Mouse (Mus musculus) brain, embryonic 14.5 days (tissue): ENCODE measurements around the gene Gdpd5. TPM values are rescaled to one million over a fixed set of nuclear protein-coding genes. Genes with fewer than 3 reads are reported as not detected.
"Not testable (repeated sequence)": the region's sequence is repeated elsewhere in the genome, so short reads cannot be mapped to it uniquely, and the experiment has no call there.

ENCODE experiments used
- DNase-seq: peaks from one replicate; pipeline ENCODE4 v3.0.0-alpha.2; 2011; ENCODE audit warnings: low read depth
- CTCF ChIP-seq: fragments of 200-500 bp; IDR thresholded peaks from 2 replicates; pipeline ENCODE4 v1.5.1; 2012; ENCODE audit warnings: inconsistent platforms, mild to moderate bottlenecking, moderate library complexity, borderline replicate concordance; ENCODE audit not compliant: insufficient read depth, insufficient read length; ENCODE audit errors: extremely low read depth
- POLR2A ChIP-seq: fragments of 200-500 bp; IDR thresholded peaks from 2 replicates; pipeline ENCODE4 v1.6.1; 2012; ENCODE audit warnings: mild to moderate bottlenecking, inconsistent platforms, borderline replicate concordance; ENCODE audit not compliant: poor library complexity, insufficient read depth, insufficient read length, severe bottlenecking; ENCODE audit errors: extremely low read depth
- polyA plus RNA-seq: library from polyadenylated mRNA; depleted of rRNA; stranded (reverse); fragments of >200 nt; gene quantifications from 2 replicates; pipeline ENCODE4 v1.2.3, GENCODE M21; 2012; rRNA removed

Gdpd5 gene
- polyA plus RNA-seq, 1 experiment, result 70.2 TPM

DNA sequence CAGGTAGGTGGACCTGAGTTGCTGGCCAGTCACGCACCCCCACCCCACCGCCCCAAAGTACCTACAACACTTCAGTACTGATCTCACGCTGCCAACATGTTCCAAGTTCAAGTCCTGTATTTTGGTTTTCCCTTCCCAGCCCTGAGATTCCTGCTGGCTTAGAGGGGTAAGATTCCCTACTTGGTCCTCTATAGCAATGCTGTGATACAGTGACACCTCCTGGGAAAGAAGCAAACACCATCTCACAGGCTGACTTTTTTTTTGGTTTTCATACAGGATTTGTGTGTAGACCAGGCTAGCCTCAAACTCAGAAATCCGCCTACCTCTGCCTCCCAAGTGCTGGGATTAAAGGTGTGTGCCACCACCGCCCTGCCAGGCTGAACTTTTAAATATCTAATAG, 96.0 kb downstream of the Gdpd5 start:
- DNase-seq, result no peak
- TF ChIP-seq POLR2A (no peak), CTCF (no peak)

DNA sequence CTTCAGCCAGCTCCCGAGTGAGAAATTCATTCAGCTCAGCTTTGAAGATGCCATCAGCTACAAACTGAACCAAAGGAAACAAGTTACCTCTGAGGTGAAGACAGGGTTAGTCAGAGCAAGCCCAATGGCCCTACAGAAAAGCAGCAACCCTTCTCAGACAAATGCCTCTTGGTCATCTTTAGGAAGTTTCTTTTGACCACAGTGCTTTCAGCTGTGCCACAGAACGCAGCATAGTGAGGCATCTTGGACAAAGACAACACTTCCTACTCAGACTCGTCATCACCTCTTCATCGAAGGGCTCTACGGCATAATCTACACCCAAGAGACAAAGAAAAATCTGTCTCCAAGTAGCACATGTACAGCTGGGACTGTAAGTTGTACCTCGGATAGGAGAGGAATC, 101.4 kb downstream of the Gdpd5 start:
- no peak for DNase-seq
- TF ChIP-seq POLR2A (no peak), CTCF (no peak)

DNA sequence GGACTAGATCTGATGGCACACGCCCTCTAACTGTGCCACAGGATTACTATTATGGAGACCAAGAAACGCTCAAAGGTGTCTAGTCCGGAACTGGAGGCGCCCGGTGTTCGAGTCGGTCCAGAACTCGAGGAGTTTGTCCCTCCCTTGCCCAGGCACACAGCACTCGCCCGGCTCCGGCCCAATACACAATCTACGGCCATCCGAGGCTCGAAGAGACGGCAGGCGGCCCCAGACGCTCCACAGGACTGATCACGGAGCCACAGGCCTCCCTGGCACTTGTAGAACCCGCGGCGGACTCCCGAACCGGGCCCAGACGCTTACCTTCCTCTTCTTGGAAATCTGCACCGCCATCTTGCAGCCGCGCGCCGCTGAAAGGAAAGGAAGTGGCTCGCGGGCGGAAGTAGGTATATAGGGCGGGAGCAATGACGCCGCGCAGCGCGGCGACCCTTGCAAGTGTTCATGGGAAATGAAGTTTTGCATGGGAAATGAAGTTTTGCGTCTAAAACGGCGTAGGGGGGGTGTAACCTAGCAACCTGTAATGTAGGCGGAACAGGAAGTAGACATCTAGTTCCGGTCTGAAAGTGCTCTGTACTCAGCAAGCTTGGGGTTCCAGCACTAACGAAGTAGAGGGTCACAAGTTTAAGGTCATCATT, 102.2 kb downstream of the Gdpd5 start, which contains the start of gene Rps3:
Gene Rps3 (minus strand): TSS at position 468 of the 653 bp plus-strand sequence.
- peak; percentile 100 for DNase-seq
- TF ChIP-seq POLR2A (peak; percentile 76; the same call in 1 of the 2 replicates), CTCF (no peak)

DNA sequence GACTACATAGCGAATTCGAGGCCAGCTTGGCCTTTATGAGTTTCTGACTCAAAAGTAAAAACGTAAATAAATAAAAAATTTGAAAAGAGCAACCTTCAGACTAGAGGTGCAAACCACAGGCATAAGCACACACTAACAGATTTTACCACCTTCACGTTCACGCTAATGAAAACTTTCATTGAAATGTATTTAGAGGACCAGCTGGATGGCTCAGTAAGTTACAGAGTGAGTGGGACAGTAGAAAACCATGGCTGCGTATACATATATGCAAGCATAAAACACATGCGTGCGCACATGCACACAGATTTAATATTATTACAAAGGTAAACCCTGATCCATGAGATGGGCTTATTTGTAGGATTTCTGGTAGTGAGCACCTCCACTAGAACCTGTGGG, 102.7 kb downstream of the Gdpd5 start:
- DNase-seq, result no peak
- TF ChIP-seq CTCF (no peak), POLR2A (no peak)

DNA sequence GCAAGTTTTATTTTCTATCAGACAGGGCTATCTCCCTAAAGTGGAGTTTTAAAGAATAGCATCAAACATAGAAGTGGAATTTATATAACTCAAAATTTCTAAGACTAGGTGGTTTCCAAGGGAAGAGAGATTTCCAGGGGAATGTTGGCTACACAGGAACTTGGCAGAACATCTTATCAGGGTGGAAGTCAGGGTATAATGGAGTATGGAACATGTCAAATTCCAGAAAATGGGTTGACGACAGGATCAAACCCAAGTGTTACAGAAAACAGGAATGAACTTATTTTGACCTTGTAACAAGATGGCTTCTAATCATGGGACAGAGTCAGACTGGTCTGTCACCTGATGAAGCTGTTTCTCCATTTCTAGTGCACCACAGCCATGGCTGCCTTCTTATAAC, 103.5 kb downstream of the Gdpd5 start:
- DNase-seq, result no peak
- no peak for TF ChIP-seq POLR2A
- TF ChIP-seq CTCF, result no peak

DNA sequence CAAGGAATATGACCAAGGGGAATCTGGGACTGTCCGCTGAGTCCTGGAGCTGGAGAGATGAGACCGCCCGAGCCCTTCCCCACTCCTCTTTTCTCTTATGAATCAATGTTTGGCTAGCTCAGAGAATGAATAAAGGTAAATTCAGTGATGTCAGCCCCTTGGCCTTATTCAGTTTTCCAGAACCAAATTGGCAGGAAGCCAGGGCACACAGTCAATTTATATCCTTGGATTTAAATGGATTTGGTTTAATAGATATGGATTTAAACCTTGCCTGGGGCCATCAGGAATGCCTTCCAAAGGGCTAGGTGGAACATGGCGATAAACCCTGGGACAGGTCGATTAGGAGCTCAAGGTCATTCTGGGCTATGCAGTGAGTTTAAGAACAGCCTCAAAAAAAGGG, 108.5 kb downstream of the Gdpd5 start:
- TF ChIP-seq POLR2A (no peak), CTCF (no peak)
- peak; percentile 25 for DNase-seq

DNA sequence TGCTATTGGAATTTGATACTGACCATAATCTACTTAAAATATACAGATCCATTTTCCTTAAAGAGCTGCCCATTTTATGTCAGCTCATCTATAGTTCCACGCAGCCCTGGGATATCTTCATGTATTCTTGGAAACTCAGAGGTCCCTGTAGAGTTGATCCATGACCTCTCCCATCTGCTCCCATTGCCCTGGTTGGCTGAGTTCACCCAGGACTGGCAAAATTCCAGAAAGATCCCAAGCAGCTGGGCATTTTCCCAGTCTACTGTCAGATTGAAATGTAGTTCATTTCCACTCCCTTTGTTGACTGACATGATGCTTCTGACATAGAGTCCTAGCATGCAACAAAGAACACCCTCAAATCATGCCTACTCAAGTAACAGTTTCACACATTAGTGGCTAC, 117.9 kb downstream of the Gdpd5 start:
- DNase-seq, result no peak

DNA sequence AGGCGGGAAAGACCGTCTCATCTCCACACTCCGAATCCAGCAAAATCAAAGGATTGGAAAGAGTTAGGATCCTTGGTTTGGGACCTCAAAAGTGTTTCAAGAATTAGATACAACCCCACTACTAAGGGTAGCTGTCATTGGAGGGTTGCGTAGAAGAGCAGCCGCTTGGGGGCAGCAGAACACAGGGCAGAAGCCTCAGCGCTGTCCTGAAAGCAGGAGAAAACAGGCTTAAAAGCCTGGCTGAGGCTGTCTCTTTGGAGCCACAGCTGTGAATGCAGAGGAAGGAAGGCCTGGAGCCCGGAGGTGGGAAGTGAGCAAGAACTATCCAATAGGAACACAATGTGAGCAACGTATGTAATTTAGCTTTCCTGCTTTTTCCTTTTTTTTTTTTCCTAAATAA, 119.0 kb downstream of the Gdpd5 start:
- no peak for TF ChIP-seq POLR2A
- peak; percentile 96 for TF ChIP-seq CTCF
- peak; percentile 93 for DNase-seq

More for the DNA sequence above, 117.9 kb downstream of the Gdpd5 start:
- no peak for TF ChIP-seq CTCF
- no peak for TF ChIP-seq POLR2A

DNA sequence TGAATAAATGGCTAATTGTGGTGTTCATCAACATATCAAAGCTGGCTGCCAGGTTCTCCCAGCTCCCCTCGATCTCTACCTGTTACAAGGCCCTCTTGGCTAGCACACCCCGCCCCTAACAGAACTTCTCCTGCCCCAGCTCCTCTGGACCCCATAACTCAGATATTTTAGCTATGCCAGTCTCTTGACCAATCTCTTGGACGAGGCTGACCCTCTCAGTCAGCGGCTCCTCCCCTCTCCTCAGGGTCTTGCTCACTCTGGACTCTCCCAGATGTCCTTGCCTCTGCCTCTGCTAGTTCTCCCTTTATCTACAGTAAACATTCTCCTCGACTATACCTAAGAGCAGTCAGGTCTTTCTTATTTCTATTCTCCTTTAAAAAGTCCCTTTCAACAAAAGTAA, 119.4 kb downstream of the Gdpd5 start:
- TF ChIP-seq CTCF (no peak), POLR2A (no peak)

DNA sequence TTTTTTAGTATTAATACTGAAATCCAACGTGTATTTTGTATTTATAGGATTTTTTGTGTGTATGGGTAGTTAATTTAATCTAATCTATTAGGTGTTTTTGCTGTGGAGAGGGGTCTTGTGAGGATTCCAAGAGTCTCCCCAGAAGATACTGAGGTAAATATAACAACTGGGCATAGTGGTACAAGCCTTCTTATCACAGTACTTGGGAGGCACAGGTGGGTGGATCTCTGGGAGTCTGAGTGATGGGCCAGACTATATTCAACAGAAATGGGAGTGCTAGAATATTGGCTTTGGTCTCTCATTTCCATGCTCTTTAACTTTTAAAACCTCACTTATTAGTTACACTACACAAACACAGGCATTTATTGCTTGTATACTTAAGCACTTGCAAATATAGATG, 119.9 kb downstream of the Gdpd5 start:
- TF ChIP-seq CTCF, result no peak
- TF ChIP-seq POLR2A, result no peak
- no peak for DNase-seq

More for the DNA sequence above, 119.4 kb downstream of the Gdpd5 start:
- no peak for DNase-seq

DNA sequence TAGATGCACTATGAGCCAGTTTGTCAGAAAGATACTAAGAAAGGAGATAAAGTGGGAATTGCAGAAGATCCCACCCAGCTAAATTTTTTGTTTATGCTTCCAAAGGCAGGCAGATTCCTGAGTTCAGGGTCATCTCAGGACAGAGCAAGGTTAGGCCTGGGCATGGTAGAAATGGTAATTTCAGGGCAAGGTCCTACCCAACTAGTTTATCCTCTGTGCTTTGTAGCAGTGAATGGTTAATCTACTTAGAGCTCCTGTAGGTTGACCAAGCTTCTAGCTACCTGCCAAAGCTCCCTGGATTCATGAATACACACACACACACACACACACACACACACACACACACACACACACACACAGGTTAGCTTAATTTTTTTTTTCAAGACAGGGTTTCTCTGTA, 123.3 kb downstream of the Gdpd5 start:
- DNase-seq, result no peak
- TF ChIP-seq CTCF (no peak), POLR2A (no peak)

DNA sequence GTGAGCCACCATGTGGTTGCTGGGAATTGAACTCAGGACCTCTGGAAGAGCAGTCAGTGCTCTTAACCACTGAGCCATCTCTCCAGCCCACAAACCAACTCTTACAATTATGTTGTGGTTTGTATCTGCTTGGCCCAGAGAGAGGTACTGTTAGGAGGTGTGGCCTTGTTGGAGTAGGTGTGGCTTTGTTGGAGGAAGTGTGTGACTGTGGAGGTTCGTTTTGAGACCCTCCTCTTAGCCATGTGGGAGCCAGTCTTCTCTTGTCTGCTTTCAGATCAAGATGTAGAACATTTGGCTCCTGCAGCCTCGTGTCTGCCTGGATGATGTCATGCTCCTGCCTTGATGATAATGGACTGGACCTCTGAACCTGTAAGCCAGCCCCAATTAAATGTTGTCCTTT, 127.0 kb downstream of the Gdpd5 start:
- not testable (repeated sequence) for DNase-seq

DNA sequence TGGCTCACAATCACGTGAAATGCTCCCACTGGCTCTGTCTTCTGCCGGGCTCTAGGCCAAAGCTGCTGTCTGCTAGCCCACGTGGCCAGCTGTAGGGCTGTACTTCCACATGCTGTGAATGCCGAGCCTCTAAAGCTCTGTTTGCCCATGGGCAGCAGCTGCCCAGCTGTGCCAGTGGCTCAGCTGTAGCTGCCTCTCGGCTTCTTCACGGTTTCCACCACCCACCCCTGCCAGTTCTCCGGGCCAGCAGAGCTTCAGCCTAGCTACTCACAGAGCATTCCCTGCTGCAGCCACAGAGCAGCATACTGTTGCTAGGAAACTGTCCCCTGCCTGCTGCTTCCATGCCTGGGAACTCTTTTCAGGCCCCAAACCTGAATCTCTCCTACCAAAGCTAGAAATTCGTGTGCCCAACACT, 128.9 kb downstream of the Gdpd5 start:
- TF ChIP-seq POLR2A (no peak), CTCF (no peak)

More for the DNA sequence above, 128.9 kb downstream of the Gdpd5 start:
- peak; percentile 77 for DNase-seq

Other genes with a start within 250 kb of the Gdpd5 start
- 10.1 and 12.3 TPM in 2 replicates for gene Uvrag, start 240.3 kb upstream of the Gdpd5 start, polyA plus RNA-seq
- 12.7 and 13.1 TPM in 2 replicates for gene Dgat2, start 198.7 kb upstream of the Gdpd5 start, polyA plus RNA-seq
- gene Mogat2, start 142.8 kb upstream of the Gdpd5 start, polyA plus RNA-seq, result 1.7 and 2.1 TPM in 2 replicates
- gene Map6, start 114.0 kb upstream of the Gdpd5 start, polyA plus RNA-seq, result 122 and 188 TPM in 2 replicates
- gene Serpinh1, start 28.2 kb upstream of the Gdpd5 start, polyA plus RNA-seq, result 187 and 283 TPM in 2 replicates
- 13.2 and 17.9 TPM in 2 replicates for gene Klhl35, start 84.6 kb downstream of the Gdpd5 start, polyA plus RNA-seq
- 722 and 820 TPM in 2 replicates for gene Rps3, start 102.3 kb downstream of the Gdpd5 start, polyA plus RNA-seq
- gene Arrb1, start 154.1 kb downstream of the Gdpd5 start, polyA plus RNA-seq, result 45.5 and 63.2 TPM in 2 replicates
- 0.83 and 1.7 TPM in 2 replicates for gene Tpbgl, start 245.7 kb downstream of the Gdpd5 start, polyA plus RNA-seq